In the genomic region with DNA sequence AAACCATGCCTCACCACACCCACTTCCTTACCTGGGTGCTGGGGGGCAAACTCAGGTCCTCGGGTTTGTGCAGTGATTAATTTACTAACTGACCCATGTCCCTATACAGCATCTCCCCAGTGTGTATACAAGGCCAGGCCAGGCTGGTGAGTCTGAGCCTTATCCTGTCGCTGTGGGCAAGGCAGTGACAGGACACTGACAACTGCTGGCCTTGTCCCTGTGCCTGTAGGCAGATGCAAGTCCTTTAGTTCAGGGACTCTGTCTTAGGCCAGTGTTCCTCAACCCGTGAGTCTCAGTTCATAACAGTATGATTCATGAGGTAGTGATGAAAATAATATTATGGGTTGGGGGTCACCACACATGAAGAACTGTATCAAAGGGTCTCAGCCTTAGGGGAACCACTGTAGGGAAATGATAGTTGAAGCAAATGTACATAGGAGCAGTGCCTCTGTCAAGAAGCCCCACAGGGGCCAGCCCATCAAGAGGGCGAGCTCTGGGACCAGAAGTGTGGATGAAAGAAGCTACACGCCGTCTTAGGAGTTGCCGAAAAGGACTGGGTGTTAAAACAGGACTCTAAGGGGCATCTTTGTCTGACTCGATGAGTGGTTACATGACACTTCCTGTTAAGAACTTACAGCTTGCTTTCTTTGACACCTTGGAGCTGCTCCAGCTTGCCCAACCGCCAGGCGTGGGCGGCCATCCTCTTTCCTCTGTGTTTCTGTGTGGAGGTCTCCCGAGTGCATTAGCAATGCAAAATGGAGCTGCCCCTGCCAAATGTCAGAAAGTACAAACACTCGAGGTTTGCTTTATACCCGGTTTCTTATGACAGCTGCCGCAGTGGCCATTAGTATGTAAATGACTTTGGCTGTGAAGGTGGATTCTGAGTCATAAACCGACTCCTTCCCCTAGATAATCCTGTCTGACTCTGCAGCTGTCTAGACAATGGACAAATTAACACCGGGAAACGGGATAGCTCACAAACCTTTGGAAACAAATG, we compare ENCODE assay signal across 8 mouse cellular contexts.
DNase-seq lines count a peak whose midpoint lies in the region; ATAC-seq and TF ChIP-seq lines count a peak whose summit lies in the region.

No protein-coding gene starts in this region.

- WGBS in forebrain, postnatal 0 days = 20% methylated on average over 18 of the region's 18 CpGs
- WGBS in kidney, embryonic 15.5 days = 17% methylated on average over 18 of the region's 18 CpGs
- WGBS in midbrain, embryonic 10.5 days = 51% methylated on average over 18 of the region's 18 CpGs

- no peak overlapping the region for H3K4me2 ChIP-seq in forebrain, postnatal 0 days (ENCODE audit: low read depth)
- peak overlapping the region; percentile 4; the same call in 1 of the 2 replicates for H3K4me2 ChIP-seq in kidney, embryonic 15.5 days

- no peaks in the 10 kb centered on the region for H3K36me3 ChIP-seq in forebrain, postnatal 0 days (ENCODE audit: insufficient read depth)
- no peaks in the 10 kb centered on the region for H3K36me3 ChIP-seq in kidney, embryonic 15.5 days
- no peaks in the 10 kb centered on the region for H3K36me3 ChIP-seq in midbrain, embryonic 10.5 days

- ATAC-seq in forebrain, postnatal 0 days = peak; percentile 87
- ATAC-seq in kidney, embryonic 15.5 days (replicated peaks; ENCODE audit: low FRiP score) = no peak

- peak; percentile 28 for DNase-seq in embryo, embryonic 10 days (ENCODE audit: low spot score)
- DNase-seq in embryo, embryonic 9.5 days (ENCODE audit: extremely low spot score) = no peak
- peak; percentile 91 for DNase-seq in R1 (ENCODE audit: low read depth, low spot score)
- DNase-seq in forebrain, postnatal 0 days = peak; percentile 75
- DNase-seq in midbrain, embryonic 10.5 days (ENCODE audit: low spot score) = peak; percentile 43
- peak; percentile 35 for DNase-seq in thymus, postnatal 25 days
- DNase-seq in spleen, postnatal 14 days (ENCODE audit: low spot score in 2 of 2) = no peak

- H3K4me1 ChIP-seq in forebrain, postnatal 0 days (ENCODE audit: insufficient read depth) = peaks cover 14% of the 10 kb centered on the region
- H3K4me1 ChIP-seq in kidney, embryonic 15.5 days = peaks cover 15% of the 10 kb centered on the region
- H3K4me1 ChIP-seq in midbrain, embryonic 10.5 days = peaks cover 28% of the 10 kb centered on the region

- no peak overlapping the region for H3K4me3 ChIP-seq in forebrain, postnatal 0 days (ENCODE audit: low read depth, low read length)
- H3K4me3 ChIP-seq in kidney, embryonic 15.5 days (replicated peaks) = no peak overlapping the region
- H3K4me3 ChIP-seq in midbrain, embryonic 10.5 days = no peak overlapping the region

- H3K27ac ChIP-seq in forebrain, postnatal 0 days (ENCODE audit: low read depth, low read length) = peak overlapping the region; percentile 69
- peak overlapping the region; percentile 56 for H3K27ac ChIP-seq in kidney, embryonic 15.5 days
- H3K27ac ChIP-seq in midbrain, embryonic 10.5 days (replicated peaks) = peak overlapping the region; percentile 87

- no peaks in the 10 kb centered on the region for H3K9me3 ChIP-seq in forebrain, postnatal 0 days (ENCODE audit: low read length)
- no peaks in the 10 kb centered on the region for H3K9me3 ChIP-seq in kidney, embryonic 15.5 days (replicated peaks)
- H3K9me3 ChIP-seq in midbrain, embryonic 10.5 days (replicated peaks) = peaks cover 10% of the 10 kb centered on the region

- no peak overlapping the region for H3K9ac ChIP-seq in forebrain, postnatal 0 days
- H3K9ac ChIP-seq in kidney, embryonic 15.5 days = no peak overlapping the region

- no peak for TF ChIP-seq CTCF in forebrain, postnatal 0 days (IDR thresholded peaks at IDR 0.05; ENCODE audit: low read depth)

- no peaks in the 10 kb centered on the region for H3K27me3 ChIP-seq in forebrain, postnatal 0 days (ENCODE audit: insufficient read depth, low read length)
- H3K27me3 ChIP-seq in kidney, embryonic 15.5 days = no peaks in the 10 kb centered on the region
- H3K27me3 ChIP-seq in midbrain, embryonic 10.5 days (ENCODE audit: low read depth, poor library complexity, severe bottlenecking) = no peaks in the 10 kb centered on the region

Comparison
In these comparisons a context has a peak if more than half of its experiments do, and no peak if none do; other contexts are left out.
1. DNase-seq: peak in embryo, embryonic 10 days (single experiment), R1 (single experiment), forebrain, postnatal 0 days (single experiment), midbrain, embryonic 10.5 days (single experiment) and thymus, postnatal 25 days (single experiment); none in embryo, embryonic 9.5 days (single experiment) and spleen, postnatal 14 days (0 of 2).
2. Peak in every context shown above with its lines, with median percentiles within 50 percentile points of each other: H3K27ac ChIP-seq.